Mouse (Mus musculus) olfactory bulb, adult 2 months (tissue): ENCODE results near the gene Serpine2.

ENCODE experiments used
- CTCF ChIP-seq: fragments of 200-500 bp; IDR thresholded peaks from 2 replicates; pipeline ENCODE4 v1.5.1; 2012; ENCODE audit warnings: low read depth, mild to moderate bottlenecking, low read length, moderate library complexity; ENCODE audit not compliant: insufficient read depth
- POLR2A ChIP-seq: fragments of 200-500 bp; IDR thresholded peaks from 2 replicates; pipeline ENCODE4 v1.6.1; 2012; ENCODE audit warnings: mild to moderate bottlenecking, low read depth, low read length, moderate library complexity; ENCODE audit not compliant: insufficient read depth

- no peak for TF ChIP-seq POLR2A
- no peak for TF ChIP-seq CTCF
Measured at GRCm38 (mm10) chr1:79768231-79768630, 92.7 kb downstream of the Serpine2 start.
